Mouse (Mus musculus) kidney, embryonic 14.5 days (tissue): ENCODE data around the gene Slc2a4. TPM values are rescaled to one million over a fixed set of nuclear protein-coding genes. Genes with fewer than 3 reads are reported as not detected.

Experiments used
- ATAC-seq: fragments of 200-750 bp; cut with Nextera tagmentation; 2 replicates; pipeline ENCODE4 v1.8.0; 2017; ENCODE audit warnings: moderate number of reproducible peaks, mild to moderate bottlenecking, moderate TSS enrichment, moderate library complexity; ENCODE audit not compliant: low FRiP score, low TSS enrichment
- H3K27ac ChIP-seq: fragments of 300-500 bp; sonication (generic); 2 replicates; pipeline ENCODE4 v1.5.1; 2014; ENCODE audit warnings: low read depth, mild to moderate bottlenecking, low read length, moderate library complexity, mixed read lengths
- H3K27me3 ChIP-seq: fragments of 300-500 bp; sonication (generic); 2 replicates; pipeline ENCODE4 v1.6.1; 2014; ENCODE audit warnings: mild to moderate bottlenecking, low read length; ENCODE audit not compliant: control insufficient read depth, insufficient read depth
- H3K36me3 ChIP-seq: fragments of 300-500 bp; sonication (generic); 2 replicates; pipeline ENCODE4 v1.6.1; 2014; ENCODE audit warnings: low read length, mixed read lengths; ENCODE audit not compliant: control insufficient read depth, insufficient read depth
- H3K4me1 ChIP-seq: fragments of 300-500 bp; sonication (generic); 2 replicates; pipeline ENCODE4 v1.6.1; 2014; ENCODE audit warnings: low read length, mixed read lengths; ENCODE audit not compliant: control insufficient read depth, insufficient read depth
- H3K4me2 ChIP-seq: fragments of 300-500 bp; sonication (generic); replicated peaks from 2 replicates; pipeline ENCODE4 v1.6.1; 2014; ENCODE audit warnings: low read depth, mild to moderate bottlenecking, low read length
- H3K4me3 ChIP-seq: fragments of 300-500 bp; sonication (generic); 2 replicates; pipeline ENCODE4 v1.5.1; 2014; ENCODE audit warnings: mild to moderate bottlenecking, low read length
- H3K9ac ChIP-seq: fragments of 300-500 bp; sonication (generic); 2 replicates; pipeline ENCODE4 v1.6.1; 2014; ENCODE audit warnings: low read depth, mild to moderate bottlenecking, low read length, moderate library complexity
- H3K9me3 ChIP-seq: fragments of 300-500 bp; sonication (generic); 2 replicates; pipeline ENCODE4 v1.6.1; 2016; ENCODE audit warnings: low read length; ENCODE audit not compliant: control insufficient read depth
- WGBS: fragments of 180-500 bp; shearing (Covaris S2); extraction: QIAGEN DNeasy Blood & Tissue Kit; methylation state at CpG from one replicate; pipeline ENCODE4 v1.1.7; 2014; 5-methylcytosine and 5-hydroxymethylcytosine counted together
- polyA plus RNA-seq: library from polyadenylated mRNA; unstranded; fragments of >200 nt; fragmentation: Nextera tagmentation; extraction: Ambion mirVana; gene quantifications from 2 replicates; pipeline ENCODE4 v1.2.1, GENCODE M21; 2014

Gene Slc2a4
- polyA plus RNA-seq, 1 experiment from 2014 or later = 14.1 TPM

DNA sequence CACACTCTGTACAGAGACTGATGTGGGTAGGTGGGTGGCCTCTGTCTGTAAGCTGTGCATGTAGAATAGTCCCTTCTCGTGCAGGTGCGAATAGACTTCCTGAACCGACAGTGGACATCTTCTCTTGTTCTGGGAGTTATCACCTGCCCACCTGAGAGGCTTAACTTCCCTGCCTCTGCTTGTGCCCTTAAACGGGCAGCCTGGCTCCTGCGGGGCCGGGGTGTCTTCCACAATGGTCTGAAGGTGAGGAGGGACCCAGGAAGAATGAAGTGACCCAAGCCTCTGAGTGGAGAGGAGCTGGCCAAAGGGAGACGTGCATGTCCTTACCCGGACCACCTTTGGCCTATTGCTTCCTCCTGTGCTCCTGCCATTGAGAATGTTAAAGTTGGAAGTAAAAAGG, 37.8 kb downstream of the Slc2a4 start:
- H3K4me2 ChIP-seq = no peak overlapping the region
- peaks cover 87% of the 10 kb centered on the region for H3K36me3 ChIP-seq
- no peaks in the 10 kb centered on the region for H3K9me3 ChIP-seq
- H3K27me3 ChIP-seq = no peaks in the 10 kb centered on the region
- no peak for ATAC-seq
- H3K9ac ChIP-seq = no peak overlapping the region
- H3K27ac ChIP-seq = no peak overlapping the region
- peaks cover 11% of the 10 kb centered on the region for H3K4me1 ChIP-seq
- no peak overlapping the region for H3K4me3 ChIP-seq
- WGBS = 94% methylated on average over 8 of the region's 8 CpGs

DNA sequence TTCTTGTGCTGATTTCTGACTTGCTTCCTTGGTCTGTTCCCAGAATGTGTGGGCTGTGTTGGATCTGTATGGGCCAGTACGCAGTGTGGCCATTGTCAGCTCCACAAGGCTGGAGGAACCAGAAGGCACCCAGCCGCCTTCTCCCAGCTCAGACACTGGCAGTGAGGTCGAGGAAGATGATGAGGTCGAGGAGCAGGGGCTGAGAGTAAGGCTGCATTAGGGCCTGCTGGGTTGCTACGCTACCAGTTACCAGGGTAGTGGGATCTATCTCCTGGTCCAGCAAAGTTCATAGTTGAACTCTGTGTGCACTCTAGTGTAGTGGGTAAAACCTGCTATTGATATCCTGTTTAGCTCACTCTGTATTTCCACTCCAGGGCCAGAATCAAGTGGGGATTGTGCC, 38.8 kb downstream of the Slc2a4 start:
- Histone ChIP-seq H3K27ac (no peak overlapping the region), H3K27me3 (no peaks in the 10 kb centered on the region), H3K4me1 (0 out of 2 replicates have a peak, but pooled peaks cover 4% of the 10 kb centered on the region), H3K36me3 (peaks cover 89% of the 10 kb centered on the region), H3K9me3 (no peaks in the 10 kb centered on the region), H3K4me3 (no peak overlapping the region), H3K9ac (no peak overlapping the region), H3K4me2 (no peak overlapping the region)
- no peak for ATAC-seq
- WGBS = 93% methylated on average over 5 of the region's 5 CpGs

GRCm38 (mm10) chr11:69908645-69909044, 39.3 kb downstream of the Slc2a4 start:
- H3K4me3 ChIP-seq = no peak overlapping the region
- no peak for ATAC-seq
- H3K27ac ChIP-seq = 0 out of 2 replicates have a peak overlapping the region, but pooled peaks have one; percentile 19
- no peak overlapping the region for H3K9ac ChIP-seq
- no peaks in the 10 kb centered on the region for H3K9me3 ChIP-seq
- no peak overlapping the region for H3K4me2 ChIP-seq
- WGBS = 94% methylated on average over 11 of the region's 11 CpGs
- peaks cover 94% of the 10 kb centered on the region for H3K36me3 ChIP-seq
- H3K4me1 ChIP-seq = 0 out of 2 replicates have a peak, but pooled peaks cover 4% of the 10 kb centered on the region
- H3K27me3 ChIP-seq = no peaks in the 10 kb centered on the region

DNA sequence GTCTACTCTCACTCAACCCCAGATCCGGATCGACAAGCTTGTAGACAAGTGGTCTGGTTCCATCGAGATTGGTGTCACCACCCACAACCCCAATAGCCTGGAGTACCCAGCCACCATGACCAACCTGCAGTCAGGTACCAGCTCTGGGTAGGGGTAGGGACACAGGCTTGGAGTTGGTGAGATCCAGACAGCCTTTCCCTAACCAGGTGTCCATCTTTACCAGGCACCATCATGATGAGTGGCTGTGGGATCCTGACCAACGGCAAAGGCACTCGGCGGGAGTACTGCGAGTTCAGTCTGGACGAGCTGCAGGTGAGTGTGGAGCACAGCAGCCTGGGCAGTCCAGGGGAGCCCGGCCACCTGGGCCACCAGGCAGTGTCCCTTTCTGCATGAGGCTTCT, 43.7 kb downstream of the Slc2a4 start:
- no peak overlapping the region for H3K4me3 ChIP-seq
- peaks cover 60% of the 10 kb centered on the region for H3K36me3 ChIP-seq
- no peak overlapping the region for H3K9ac ChIP-seq
- no peaks in the 10 kb centered on the region for H3K27me3 ChIP-seq
- H3K27ac ChIP-seq = no peak overlapping the region
- no peak for ATAC-seq
- 96% methylated on average over 9 of the region's 9 CpGs for WGBS
- H3K9me3 ChIP-seq = no peaks in the 10 kb centered on the region
- H3K4me2 ChIP-seq = no peak overlapping the region
- H3K4me1 ChIP-seq = peaks cover 16% of the 10 kb centered on the region

GRCm38 (mm10) chr11:69902972-69903371, 45.0 kb downstream of the Slc2a4 start:
- Histone ChIP-seq H3K4me3 (peak overlapping the region; percentile 93), H3K27ac (no peak overlapping the region), H3K27me3 (no peaks in the 10 kb centered on the region), H3K9ac (peak overlapping the region; percentile 96; the same call in 1 of the 2 replicates), H3K9me3 (no peaks in the 10 kb centered on the region), H3K4me1 (peaks cover 17% of the 10 kb centered on the region), H3K36me3 (peaks cover 46% of the 10 kb centered on the region), H3K4me2 (peak overlapping the region; percentile 97)
- 87% methylated on average over 13 of the region's 13 CpGs for WGBS
- no peak for ATAC-seq

DNA sequence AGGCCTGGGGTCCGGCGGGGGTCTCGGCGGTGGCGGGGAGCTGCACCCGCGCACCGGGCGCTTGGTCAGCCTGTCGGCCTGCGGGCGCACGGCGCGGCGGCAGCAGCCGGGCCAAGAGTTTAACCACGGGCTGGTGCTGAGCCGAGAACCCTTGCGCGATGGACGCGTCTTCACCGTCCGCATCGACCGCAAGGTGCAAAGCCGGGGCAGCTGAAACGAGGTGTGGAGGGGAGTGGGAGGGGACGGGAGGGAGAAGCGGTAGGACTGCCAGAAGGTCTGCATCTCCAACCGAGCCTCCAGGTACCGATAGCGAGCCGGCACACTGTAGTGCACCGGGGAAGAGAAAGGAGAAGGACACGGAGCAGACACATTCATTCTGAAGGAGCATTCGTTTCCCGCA, 46.0 kb downstream of the Slc2a4 start:
- H3K4me3 ChIP-seq = peak overlapping the region; percentile 93
- H3K36me3 ChIP-seq = peaks cover 36% of the 10 kb centered on the region
- WGBS = under 1% methylated on average over 39 of the region's 39 CpGs
- H3K27me3 ChIP-seq = no peaks in the 10 kb centered on the region
- H3K9me3 ChIP-seq = no peaks in the 10 kb centered on the region
- H3K9ac ChIP-seq = peak overlapping the region; percentile 96
- peak overlapping the region; percentile 99 for H3K27ac ChIP-seq
- peak; percentile 5; the same call in 1 of the 2 replicates for ATAC-seq
- peak overlapping the region; percentile 97 for H3K4me2 ChIP-seq
- peaks cover 17% of the 10 kb centered on the region for H3K4me1 ChIP-seq

GRCm38 (mm10) chr11:69901406-69901846, 46.6 kb downstream of the Slc2a4 start:
- Histone ChIP-seq H3K4me1 (peaks cover 17% of the 10 kb centered on the region), H3K9me3 (no peaks in the 10 kb centered on the region), H3K27ac (peak overlapping the region; percentile 99), H3K4me2 (peak overlapping the region; percentile 97), H3K36me3 (peaks cover 31% of the 10 kb centered on the region), H3K9ac (peak overlapping the region; percentile 96), H3K4me3 (peak overlapping the region; percentile 93), H3K27me3 (no peaks in the 10 kb centered on the region)
- ATAC-seq = peak; percentile 76
- WGBS = under 1% methylated on average over 42 of the region's 42 CpGs

DNA sequence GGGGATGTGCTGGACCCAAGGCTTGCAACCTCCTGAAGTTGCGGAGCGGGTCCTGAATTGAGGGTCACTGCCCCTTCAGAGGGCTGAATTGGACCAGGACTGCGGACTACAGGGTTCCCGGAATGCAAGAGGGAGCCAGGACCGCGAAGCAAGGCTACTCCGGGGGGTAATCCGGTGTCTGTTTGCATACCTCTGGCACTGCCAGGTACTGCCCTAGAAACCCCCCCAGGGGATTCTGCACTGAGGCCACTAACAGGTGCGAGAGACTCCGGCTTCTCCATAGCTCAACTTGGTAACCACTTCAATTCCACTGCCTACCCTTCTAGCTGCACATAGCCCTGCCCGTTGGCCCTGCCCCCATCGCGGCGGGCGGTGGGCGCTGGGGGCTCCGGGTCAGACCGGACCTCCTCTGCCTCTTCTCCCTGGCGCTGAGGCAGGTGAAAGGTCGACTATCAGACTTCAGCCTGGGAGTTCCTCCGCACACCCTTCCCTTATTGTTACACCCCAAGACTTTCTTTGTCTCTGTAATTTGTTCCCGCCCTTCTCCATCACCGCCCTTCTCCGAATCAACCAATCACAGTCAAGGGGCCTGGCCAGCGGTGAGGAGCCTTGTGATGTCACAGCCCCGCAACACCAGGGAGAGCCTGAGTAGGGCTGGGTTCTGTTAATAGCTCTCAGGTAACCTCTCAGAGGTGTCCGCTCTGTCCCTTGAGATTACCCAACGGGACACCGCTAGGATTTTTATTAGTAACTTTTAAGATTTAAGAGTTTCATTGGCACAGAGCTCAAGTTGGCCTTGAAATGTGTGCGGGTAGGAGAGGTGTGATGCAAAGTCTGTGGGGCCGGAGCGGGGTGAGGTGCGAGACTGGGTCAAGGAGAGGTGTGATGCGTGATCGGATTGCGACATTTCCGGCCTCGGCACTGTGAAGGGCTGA, 47.2 kb downstream of the Slc2a4 start, which contains the start of the genes 2810408A11Rik and Neurl4:
Gene 2810408A11Rik (minus strand): TSS at position 517 of the 935 bp plus-strand sequence.
Gene Neurl4 (plus strand): TSS at position 602 of the 935 bp plus-strand sequence.
- under 1% methylated on average over 38 of the region's 38 CpGs for WGBS
- peak within 1 kb of the TSS; percentile 96 for H3K9ac ChIP-seq
- peaks cover 17% of the 10 kb centered on the region for H3K4me1 ChIP-seq
- no peaks in the 10 kb centered on the region for H3K9me3 ChIP-seq
- peaks cover 24% of the 10 kb centered on the region for H3K36me3 ChIP-seq
- peak; percentile 94 for ATAC-seq
- H3K4me2 ChIP-seq = peak within 1 kb of the TSS; percentile 97
- H3K27me3 ChIP-seq = no peaks in the 10 kb centered on the region
- peak within 1 kb of the TSS; percentile 99 for H3K27ac ChIP-seq
- H3K4me3 ChIP-seq = peak within 1 kb of the TSS; percentile 93

DNA sequence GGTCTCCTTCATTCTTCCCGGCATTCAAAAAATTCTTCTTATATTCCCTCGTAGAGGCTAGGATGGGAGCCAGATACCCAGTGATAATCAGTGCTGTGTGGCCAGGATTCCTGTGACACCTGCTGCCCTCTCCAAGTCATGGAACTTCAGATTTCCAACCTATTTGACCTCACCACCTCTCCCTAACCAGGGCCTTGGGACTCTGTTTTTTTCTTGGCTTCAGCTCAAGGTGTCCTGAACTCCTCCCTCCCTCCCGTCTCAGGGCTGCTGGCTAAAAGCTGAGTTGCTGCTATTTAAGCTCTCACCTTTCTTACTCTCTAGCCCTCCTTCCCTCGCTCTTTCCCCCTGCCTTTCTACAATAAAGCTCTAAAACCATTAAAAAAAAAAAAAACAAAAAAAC, 48.1 kb downstream of the Slc2a4 start:
- Histone ChIP-seq H3K9me3 (no peaks in the 10 kb centered on the region), H3K4me3 (peak overlapping the region; percentile 93), H3K27ac (peak overlapping the region; percentile 37; the same call in 1 of the 2 replicates), H3K4me1 (peaks cover 17% of the 10 kb centered on the region), H3K27me3 (no peaks in the 10 kb centered on the region), H3K4me2 (peak overlapping the region; percentile 97), H3K36me3 (peaks cover 17% of the 10 kb centered on the region), H3K9ac (peak overlapping the region; percentile 96)
- no peak for ATAC-seq
- 24% methylated on average over 4 of the region's 4 CpGs for WGBS
